Mouse (Mus musculus) frontal cortex, adult 2 months (tissue): ENCODE results near the gene Olfr553. TPM values are rescaled to one million over a fixed set of nuclear protein-coding genes. Genes with fewer than 3 reads are reported as not detected.

Source experiments
- polyA plus RNA-seq: library from polyadenylated mRNA; depleted of rRNA; stranded (reverse); fragments of >200 nt; gene quantifications from 2 replicates; pipeline ENCODE4 v1.2.3, GENCODE M21; 2012; rRNA removed

The Olfr553 gene
- polyA plus RNA-seq, 1 experiment: not detected

Other genes with a start within 250 kb of the Olfr553 start
- gene Rrm1, start 176.5 kb downstream of the Olfr553 start, polyA plus RNA-seq: 12.6 and 16.6 TPM in 2 replicates
- gene Olfr543, start 136.5 kb downstream of the Olfr553 start, polyA plus RNA-seq: 0.08 TPM in 1 of 2 replicates, not detected in the other
- gene Olfr544, start 129.9 kb downstream of the Olfr553 start, polyA plus RNA-seq: not detected in 2 replicates
- gene Olfr545, start 118.6 kb downstream of the Olfr553 start, polyA plus RNA-seq: 0.10 TPM in 1 of 2 replicates, not detected in the other
- gene Olfr547, start 83.5 kb downstream of the Olfr553 start, polyA plus RNA-seq: not detected in 2 replicates
- not detected in 2 replicates for gene Olfr548-ps1, start 77.3 kb downstream of the Olfr553 start, polyA plus RNA-seq
- gene Olfr549, start 68.3 kb downstream of the Olfr553 start, polyA plus RNA-seq: 0.08 TPM in 1 of 2 replicates, not detected in the other
- gene Trim21, start 52.7 kb downstream of the Olfr553 start, polyA plus RNA-seq: 2.3 and 2.8 TPM in 2 replicates
- gene Olfr550, start 46.8 kb downstream of the Olfr553 start, polyA plus RNA-seq: 0.04 TPM in 1 of 2 replicates, not detected in the other
- gene Olfr551, start 26.3 kb downstream of the Olfr553 start, polyA plus RNA-seq: not detected in 2 replicates
- gene Olfr552, start 20.4 kb downstream of the Olfr553 start, polyA plus RNA-seq: not detected in 2 replicates
- gene Olfr554, start 20.2 kb upstream of the Olfr553 start, polyA plus RNA-seq: not detected in 2 replicates
- gene Olfr555, start 40.6 kb upstream of the Olfr553 start, polyA plus RNA-seq: not detected in 2 replicates
- gene Olfr556, start 46.7 kb upstream of the Olfr553 start, polyA plus RNA-seq: not detected in 2 replicates
- gene Trim68, start 69.1 kb upstream of the Olfr553 start, polyA plus RNA-seq: 16.2 and 16.3 TPM in 2 replicates
- not detected in 2 replicates for gene Olfr557, start 77.7 kb upstream of the Olfr553 start, polyA plus RNA-seq
- 0.67 and 0.68 TPM in 2 replicates for gene Olfr558, start 84.0 kb upstream of the Olfr553 start, polyA plus RNA-seq
- not detected in 2 replicates for gene Olfr33, start 100.9 kb upstream of the Olfr553 start, polyA plus RNA-seq
- gene Olfr559, start 109.3 kb upstream of the Olfr553 start, polyA plus RNA-seq: not detected in 2 replicates
- gene Olfr560, start 141.1 kb upstream of the Olfr553 start, polyA plus RNA-seq: 0.14 and 0.21 TPM in 2 replicates
- gene Olfr78, start 141.3 kb upstream of the Olfr553 start, polyA plus RNA-seq: 4.4 and 5.7 TPM in 2 replicates
- gene Olfr561, start 153.0 kb upstream of the Olfr553 start, polyA plus RNA-seq: not detected in 2 replicates
- gene Olfr564, start 185.3 kb upstream of the Olfr553 start, polyA plus RNA-seq: not detected in 2 replicates
- 0.11 TPM in 1 of 2 replicates, not detected in the other for gene Olfr566, start 240.5 kb upstream of the Olfr553 start, polyA plus RNA-seq